Mouse (Mus musculus) megakaryocyte, embryonic 14.5 days (primary cell): ENCODE results near the gene Nfil3.

ENCODE experiments used
- FLI1 ChIP-seq: IDR thresholded peaks from 2 replicates; pipeline ENCODE4 v1.6.1; 2012; ENCODE audit warnings: low read length, inconsistent platforms, mixed read lengths
- GATA1 ChIP-seq: IDR thresholded peaks from 3 replicates; pipeline ENCODE4 v1.6.1; 2012; ENCODE audit warnings: mixed read lengths, low read length, inconsistent platforms, borderline replicate concordance

DNA sequence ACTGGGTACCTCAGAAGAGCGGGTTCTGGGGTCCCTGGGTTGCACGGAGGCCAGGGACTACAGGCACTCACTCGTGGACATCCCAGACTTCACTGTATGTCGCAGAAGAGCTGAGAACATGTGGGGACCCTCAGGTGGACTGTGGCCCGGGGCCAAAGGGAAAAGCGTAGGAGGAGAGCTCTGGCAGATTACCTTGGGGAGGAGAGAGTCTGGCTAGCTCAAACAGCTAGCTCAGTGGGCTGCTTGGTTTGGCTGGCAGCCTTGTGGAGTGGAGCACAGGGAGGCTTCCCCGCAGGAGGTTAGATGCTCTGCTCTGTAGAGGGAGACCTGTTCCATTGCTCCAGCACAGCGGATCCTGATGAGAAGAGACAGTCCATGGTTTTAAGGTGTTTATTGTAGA, 15.3 kb upstream of the Nfil3 start:
- TF ChIP-seq GATA1 (no peak), FLI1 (no peak)
